ENCODE assay signal across 8 mouse cellular contexts in the genomic region with DNA sequence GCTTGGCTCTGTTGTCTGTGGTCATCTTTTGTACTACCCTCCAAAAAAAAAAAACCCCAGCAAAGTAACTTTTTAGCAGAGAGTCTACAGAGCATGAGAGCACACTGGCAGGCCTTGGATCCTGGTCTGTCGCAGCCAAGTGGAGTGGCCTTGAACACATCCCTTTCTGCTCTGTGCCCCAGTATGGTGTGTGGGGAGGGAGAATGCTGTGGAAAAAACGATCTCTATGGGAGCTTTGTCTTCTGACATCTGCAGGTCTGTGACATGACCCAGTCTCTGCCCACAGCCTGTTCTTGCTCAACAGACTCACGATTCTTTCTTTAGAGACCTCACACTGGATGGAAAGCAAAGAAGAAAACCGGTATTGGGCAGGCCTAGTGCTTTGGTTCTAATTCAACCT. TPM values are rescaled to one million over a fixed set of nuclear protein-coding genes. Genes with fewer than 3 reads are reported as not detected.
DNase-seq lines count a peak whose midpoint lies in the region; ATAC-seq and TF ChIP-seq lines count a peak whose summit lies in the region.

No protein-coding gene starts in this region.

- H3K27ac ChIP-seq in heart, embryonic 15.5 days: peak overlapping the region; percentile 94
- H3K27ac ChIP-seq in heart, postnatal 0 days (ENCODE audit: low read depth): peak overlapping the region; percentile 94
- no peak overlapping the region for H3K27ac ChIP-seq in midbrain, embryonic 11.5 days (ENCODE audit: low read depth, low read length)

- TF ChIP-seq CTCF in heart, postnatal 0 days (IDR thresholded peaks at IDR 0.05; ENCODE audit: low read depth): no peak

- H3K27me3 ChIP-seq in heart, embryonic 15.5 days: no peaks in the 10 kb centered on the region
- no peaks in the 10 kb centered on the region for H3K27me3 ChIP-seq in heart, postnatal 0 days (ENCODE audit: control insufficient read depth, insufficient read depth, low read length)
- no peaks in the 10 kb centered on the region for H3K27me3 ChIP-seq in midbrain, embryonic 11.5 days (ENCODE audit: control insufficient read depth, insufficient read depth, low read length)

- intact Hi-C loops in heart, postnatal 10 days (cut with DNase I): loop anchor here (2.0 kb wide), 2 partner anchors 16 to 32 kb away; partner anchors contain the start of genes Ppp4c and Ypel3
- intact Hi-C loops in left cerebral cortex, postnatal 25 days (cut with DNase I): no loop called here

- WGBS in heart, embryonic 15.5 days: 51% methylated on average over 4 of the region's 4 CpGs
- WGBS in heart, postnatal 0 days: 57% methylated on average over 4 of the region's 4 CpGs
- 89% methylated on average over 4 of the region's 4 CpGs for WGBS in midbrain, embryonic 11.5 days

- no peak for TF ChIP-seq EP300 in heart, postnatal 0 days (IDR thresholded peaks at IDR 0.05; ENCODE audit: low read depth)

- H3K4me2 ChIP-seq in heart, embryonic 15.5 days: peak overlapping the region; percentile 90
- peak overlapping the region; percentile 91 for H3K4me2 ChIP-seq in heart, postnatal 0 days (ENCODE audit: low read depth, low read length)
- peak overlapping the region; percentile 96 for H3K4me2 ChIP-seq in midbrain, embryonic 11.5 days

- ATAC-seq in heart, embryonic 15.5 days (replicated peaks; ENCODE audit: insufficient number of reproducible peaks, insufficient read depth, low FRiP score, low read depth): no peak
- ATAC-seq in heart, postnatal 0 days (ENCODE audit: insufficient read depth, low read depth): no peak
- ATAC-seq in midbrain, embryonic 11.5 days (ENCODE audit: low FRiP score): no peak

- H3K4me3 ChIP-seq in heart, embryonic 15.5 days: peak overlapping the region; percentile 83
- peak overlapping the region; percentile 82; the same call in 1 of the 2 replicates for H3K4me3 ChIP-seq in heart, postnatal 0 days (ENCODE audit: low read depth, low read length)
- H3K4me3 ChIP-seq in midbrain, embryonic 11.5 days (ENCODE audit: low read depth, low read length): no peak overlapping the region

- no peaks in the 10 kb centered on the region for H3K9me3 ChIP-seq in heart, embryonic 15.5 days (replicated peaks)
- no peaks in the 10 kb centered on the region for H3K9me3 ChIP-seq in heart, postnatal 0 days (replicated peaks; ENCODE audit: control insufficient read depth, low read length)
- H3K9me3 ChIP-seq in midbrain, embryonic 11.5 days (ENCODE audit: control insufficient read depth, low read length): no peaks in the 10 kb centered on the region

- 0 out of 2 replicates have a peak overlapping the region, but pooled peaks have one; percentile 93 for H3K9ac ChIP-seq in heart, embryonic 15.5 days
- H3K9ac ChIP-seq in heart, postnatal 0 days (replicated peaks; ENCODE audit: low read depth, low read length): peak overlapping the region; percentile 87; the same call in 1 of the 2 replicates
- H3K9ac ChIP-seq in midbrain, embryonic 11.5 days (ENCODE audit: low read length): no peak overlapping the region

- H3K4me1 ChIP-seq in heart, embryonic 15.5 days (replicated peaks): peaks cover 37% of the 10 kb centered on the region
- H3K4me1 ChIP-seq in heart, postnatal 0 days (ENCODE audit: control insufficient read depth, insufficient read depth): peaks cover 9% of the 10 kb centered on the region; the same call in 1 of the 2 replicates
- peaks cover 9% of the 10 kb centered on the region for H3K4me1 ChIP-seq in midbrain, embryonic 11.5 days (ENCODE audit: control insufficient read depth, insufficient read depth, low read length)

- DNase-seq in heart, postnatal 10 days: no peak
- DNase-seq in adrenal gland, postnatal 36 days: peak; percentile 53 to 61
- DNase-seq in heart, postnatal 0 days (ENCODE audit: low spot score): no peak
- DNase-seq in midbrain, embryonic 11.5 days (ENCODE audit: low spot score, missing footprints): no peak
- DNase-seq in spleen, postnatal 4 days (ENCODE audit: low spot score in 2 of 2): no peak
- no peak for DNase-seq in layer of hippocampus, postnatal 25 days (ENCODE audit: extremely low spot score in 1 of 2, low spot score in 1 of 2)
- no peak for DNase-seq in left cerebral cortex, postnatal 25 days (ENCODE audit: low spot score in 2 of 2)

- peaks cover 30% of the 10 kb centered on the region for H3K36me3 ChIP-seq in heart, embryonic 15.5 days
- peaks cover 31% of the 10 kb centered on the region for H3K36me3 ChIP-seq in heart, postnatal 0 days (replicated peaks; ENCODE audit: control insufficient read depth, insufficient read depth, low read length)
- H3K36me3 ChIP-seq in midbrain, embryonic 11.5 days (ENCODE audit: control insufficient read depth, insufficient read depth, low read length): peaks cover 11% of the 10 kb centered on the region

RNA-seq across cellular contexts. Expression of gene Mapk3, which starts 1.6 kb away (rescaled TPM):
- 51.0 and 66.8 TPM in 2 replicates for polyA plus RNA-seq in heart, embryonic 15.5 days (2015; fragmentation: Nextera tagmentation; extraction: Ambion mirVana)
- 100 to 1,000 TPM in 1 of 2 experiments, 10 to 100 TPM in 1; 97.7 to 103 TPM for total RNA-seq in heart, postnatal 10 days (2021)
- 100 to 1,000 TPM; 129 to 150 TPM for total RNA-seq in adrenal gland, postnatal 36 days (2021)
- total RNA-seq in heart, postnatal 0 days (2014; rRNA removed; ENCODE audit: low replicate concordance): 59.2 and 69.4 TPM in 2 replicates
- polyA plus RNA-seq in heart, postnatal 0 days (2015; fragmentation: Nextera tagmentation; extraction: Ambion mirVana): 51.9 and 53.0 TPM in 2 replicates
- polyA plus RNA-seq in midbrain, embryonic 11.5 days (2014; fragmentation: Nextera tagmentation; extraction: Ambion mirVana): 41.0 and 45.2 TPM in 2 replicates
- total RNA-seq in layer of hippocampus, postnatal 25 days (2021): 100 to 1,000 TPM; 147 to 168 TPM
- total RNA-seq in left cerebral cortex, postnatal 25 days (2021): 100 to 1,000 TPM; 148 to 165 TPM

RNA-seq across cellular contexts. Expression of gene Gdpd3, which starts 5.2 kb away (rescaled TPM):
- polyA plus RNA-seq in heart, embryonic 15.5 days (2015; fragmentation: Nextera tagmentation; extraction: Ambion mirVana): 1.2 and 1.3 TPM in 2 replicates
- 1 to 10 TPM; 3.6 to 4.6 TPM for total RNA-seq in heart, postnatal 10 days (2021)
- total RNA-seq in adrenal gland, postnatal 36 days (2021): 1 to 10 TPM; 1.3 to 4.7 TPM
- 7.3 and 7.9 TPM in 2 replicates for total RNA-seq in heart, postnatal 0 days (2014; rRNA removed; ENCODE audit: low replicate concordance)
- 0.69 and 0.77 TPM in 2 replicates for polyA plus RNA-seq in heart, postnatal 0 days (2015; fragmentation: Nextera tagmentation; extraction: Ambion mirVana)
- polyA plus RNA-seq in midbrain, embryonic 11.5 days (2014; fragmentation: Nextera tagmentation; extraction: Ambion mirVana): 0.57 and 0.86 TPM in 2 replicates
- total RNA-seq in layer of hippocampus, postnatal 25 days (2021): 1 to 10 TPM; 1.7 to 4.3 TPM
- total RNA-seq in left cerebral cortex, postnatal 25 days (2021): 1 to 10 TPM; 1.8 to 2.1 TPM

RNA-seq across cellular contexts. Expression of gene Ypel3, which starts 15.8 kb away (rescaled TPM):
- polyA plus RNA-seq in heart, embryonic 15.5 days (2015; fragmentation: Nextera tagmentation; extraction: Ambion mirVana): 78.1 and 90.5 TPM in 2 replicates
- total RNA-seq in heart, postnatal 10 days (2021): 10 to 100 TPM; 61.9 to 71.7 TPM
- 100 to 1,000 TPM in 1 of 2 experiments, 10 to 100 TPM in 1; 88.9 to 157 TPM for total RNA-seq in adrenal gland, postnatal 36 days (2021)
- total RNA-seq in heart, postnatal 0 days (2014; rRNA removed; ENCODE audit: low replicate concordance): 88.9 and 146 TPM in 2 replicates
- polyA plus RNA-seq in heart, postnatal 0 days (2015; fragmentation: Nextera tagmentation; extraction: Ambion mirVana): 84.1 and 111 TPM in 2 replicates
- polyA plus RNA-seq in midbrain, embryonic 11.5 days (2014; fragmentation: Nextera tagmentation; extraction: Ambion mirVana): 87.8 and 91.5 TPM in 2 replicates
- 100 to 1,000 TPM; 268 to 293 TPM for total RNA-seq in layer of hippocampus, postnatal 25 days (2021)
- 100 to 1,000 TPM; 311 to 316 TPM for total RNA-seq in left cerebral cortex, postnatal 25 days (2021)

RNA-seq across cellular contexts. Expression of gene Tbx6, which starts 20.3 kb away (rescaled TPM):
- polyA plus RNA-seq in heart, embryonic 15.5 days (2015; fragmentation: Nextera tagmentation; extraction: Ambion mirVana): 0.34 and 0.41 TPM in 2 replicates
- total RNA-seq in heart, postnatal 10 days (2021): under 1 TPM; 0.29 to 0.35 TPM
- under 1 TPM; 0.46 to 0.70 TPM for total RNA-seq in adrenal gland, postnatal 36 days (2021)
- total RNA-seq in heart, postnatal 0 days (2014; rRNA removed; ENCODE audit: low replicate concordance): 0.23 and 1.3 TPM in 2 replicates
- 0.07 TPM in 1 of 2 replicates, not detected in the other for polyA plus RNA-seq in heart, postnatal 0 days (2015; fragmentation: Nextera tagmentation; extraction: Ambion mirVana)
- 0.20 and 0.43 TPM in 2 replicates for polyA plus RNA-seq in midbrain, embryonic 11.5 days (2014; fragmentation: Nextera tagmentation; extraction: Ambion mirVana)
- total RNA-seq in layer of hippocampus, postnatal 25 days (2021): under 1 TPM; 0.39 to 0.82 TPM
- under 1 TPM in 1 of 2 experiments, not detected in 1; 0.87 TPM for total RNA-seq in left cerebral cortex, postnatal 25 days (2021)

RNA-seq across cellular contexts. Expression of gene Ppp4c, which starts 31.3 kb away (rescaled TPM):
- polyA plus RNA-seq in heart, embryonic 15.5 days (2015; fragmentation: Nextera tagmentation; extraction: Ambion mirVana): 120 and 149 TPM in 2 replicates
- 10 to 100 TPM; 53.2 to 58.2 TPM for total RNA-seq in heart, postnatal 10 days (2021)
- 10 to 100 TPM; 81.0 to 86.5 TPM for total RNA-seq in adrenal gland, postnatal 36 days (2021)
- 93.7 and 118 TPM in 2 replicates for total RNA-seq in heart, postnatal 0 days (2014; rRNA removed; ENCODE audit: low replicate concordance)
- 75.8 and 77.4 TPM in 2 replicates for polyA plus RNA-seq in heart, postnatal 0 days (2015; fragmentation: Nextera tagmentation; extraction: Ambion mirVana)
- polyA plus RNA-seq in midbrain, embryonic 11.5 days (2014; fragmentation: Nextera tagmentation; extraction: Ambion mirVana): 335 and 336 TPM in 2 replicates
- 10 to 100 TPM; 53.3 to 55.0 TPM for total RNA-seq in layer of hippocampus, postnatal 25 days (2021)
- 10 to 100 TPM; 48.1 to 51.3 TPM for total RNA-seq in left cerebral cortex, postnatal 25 days (2021)

Comparison
In these comparisons a context has a peak if more than half of its experiments do, and no peak if none do; other contexts are left out.
1. DNase-seq: peak in adrenal gland, postnatal 36 days (2 of 2); none in heart, postnatal 10 days (0 of 2), heart, postnatal 0 days (single experiment), midbrain, embryonic 11.5 days (single experiment), spleen, postnatal 4 days (0 of 2), layer of hippocampus, postnatal 25 days (0 of 2) and left cerebral cortex, postnatal 25 days (0 of 2).
2. Peak in every context shown above with its lines, with median percentiles within 50 percentile points of each other: H3K4me2 ChIP-seq.